Mouse (Mus musculus): ENCODE measurements around the gene Cdk2ap2.

GRCm38 (mm10) chr19:4119716-4120487 is 22.9 kb downstream of the Cdk2ap2 start:
- TF ChIP-seq GATA1 (IDR thresholded peaks at IDR 0.05; ENCODE audit: borderline replicate concordance, low read length), result no peak
- no peak for TF ChIP-seq FLI1 (IDR thresholded peaks at IDR 0.05; ENCODE audit: low read length)
